Mouse (Mus musculus): Measurements from ENCODE around the gene Bmx. TPM values are rescaled to one million over a fixed set of nuclear protein-coding genes. Genes with fewer than 3 reads are reported as not detected.

Bmx gene
- 1.1 and 1.6 TPM in 2 replicates for polyA plus RNA-seq (2015; fragmentation: Nextera tagmentation; extraction: Ambion mirVana)

GRCm38 (mm10) chrX:164258057-164258456, at the start of gene Bmx:
TSS of gene Bmx (minus strand) at chrX:164258193.
- H3K4me2 ChIP-seq (replicated peaks) = no peak within 1 kb of the TSS
- WGBS = 64% methylated on average over 8 of the region's 8 CpGs
- no peaks in the 10 kb centered on the region for H3K9me3 ChIP-seq (replicated peaks)
- no peak within 1 kb of the TSS for H3K27ac ChIP-seq (replicated peaks)
- H3K9ac ChIP-seq = no peak within 1 kb of the TSS
- H3K27me3 ChIP-seq = no peaks in the 10 kb centered on the region; the same call in 1 of the 2 replicates
- ATAC-seq (ENCODE audit: insufficient number of reproducible peaks, low FRiP score, low TSS enrichment, low read depth) = no peak
- H3K4me1 ChIP-seq = no peaks in the 10 kb centered on the region
- no peaks in the 10 kb centered on the region for H3K36me3 ChIP-seq
- H3K4me3 ChIP-seq (replicated peaks) = no peak within 1 kb of the TSS

GRCm38 (mm10) chrX:164306250-164306649, 48.3 kb upstream of the Bmx start:
- no peak overlapping the region for H3K9ac ChIP-seq
- no peak overlapping the region for H3K27ac ChIP-seq (replicated peaks)
- WGBS = 64% methylated on average over 2 of the region's 2 CpGs
- no peaks in the 10 kb centered on the region for H3K9me3 ChIP-seq (replicated peaks)
- ATAC-seq (ENCODE audit: insufficient number of reproducible peaks, low FRiP score, low TSS enrichment, low read depth) = no peak
- H3K4me1 ChIP-seq = no peaks in the 10 kb centered on the region
- H3K36me3 ChIP-seq = no peaks in the 10 kb centered on the region
- no peaks in the 10 kb centered on the region; the same call in 1 of the 2 replicates for H3K27me3 ChIP-seq
- H3K4me3 ChIP-seq (replicated peaks) = no peak overlapping the region
- H3K4me2 ChIP-seq (replicated peaks) = no peak overlapping the region

GRCm38 (mm10) chrX:164291147-164291546, 33.2 kb upstream of the Bmx start:
- Histone ChIP-seq H3K4me2 (replicated peaks) (no peak overlapping the region), H3K4me3 (replicated peaks) (no peak overlapping the region), H3K9ac (no peak overlapping the region), H3K36me3 (no peaks in the 10 kb centered on the region), H3K4me1 (no peaks in the 10 kb centered on the region), H3K27ac (replicated peaks) (no peak overlapping the region), H3K27me3 (peaks cover 4% of the 10 kb centered on the region; the same call in 1 of the 2 replicates), H3K9me3 (replicated peaks) (no peaks in the 10 kb centered on the region)
- 21% methylated on average over 5 of the region's 5 CpGs for WGBS
- peak; percentile 57; the same call in 1 of the 2 replicates for ATAC-seq (ENCODE audit: insufficient number of reproducible peaks, low FRiP score, low TSS enrichment, low read depth)

- no peak for ATAC-seq (ENCODE audit: insufficient number of reproducible peaks, low FRiP score, low TSS enrichment, low read depth)
- H3K4me1 ChIP-seq = no peaks in the 10 kb centered on the region
- no peak overlapping the region for H3K4me2 ChIP-seq (replicated peaks)
- peaks cover 4% of the 10 kb centered on the region; the same call in 1 of the 2 replicates for H3K27me3 ChIP-seq
- H3K4me3 ChIP-seq (replicated peaks) = no peak overlapping the region
- WGBS = 66% methylated on average over 3 of the region's 3 CpGs
- no peaks in the 10 kb centered on the region for H3K36me3 ChIP-seq
- no peak overlapping the region for H3K9ac ChIP-seq
- no peak overlapping the region for H3K27ac ChIP-seq (replicated peaks)
- no peaks in the 10 kb centered on the region for H3K9me3 ChIP-seq (replicated peaks)
Measured at GRCm38 (mm10) chrX:164287077-164287476, 29.1 kb upstream of the Bmx start.

GRCm38 (mm10) chrX:164283808-164284207, 25.8 kb upstream of the Bmx start:
- H3K36me3 ChIP-seq = no peaks in the 10 kb centered on the region
- no peak overlapping the region for H3K27ac ChIP-seq (replicated peaks)
- H3K4me1 ChIP-seq = no peaks in the 10 kb centered on the region
- peaks cover 7% of the 10 kb centered on the region; the same call in 1 of the 2 replicates for H3K27me3 ChIP-seq
- H3K4me2 ChIP-seq (replicated peaks) = no peak overlapping the region
- H3K9ac ChIP-seq = no peak overlapping the region
- H3K4me3 ChIP-seq (replicated peaks) = no peak overlapping the region
- no peaks in the 10 kb centered on the region for H3K9me3 ChIP-seq (replicated peaks)
- ATAC-seq (ENCODE audit: insufficient number of reproducible peaks, low FRiP score, low TSS enrichment, low read depth) = no peak
- WGBS = 70% methylated on average over 4 of the region's 4 CpGs

- Histone ChIP-seq H3K9ac (no peak overlapping the region), H3K4me3 (replicated peaks) (no peak overlapping the region), H3K4me2 (replicated peaks) (no peak overlapping the region), H3K9me3 (replicated peaks) (no peaks in the 10 kb centered on the region), H3K4me1 (no peaks in the 10 kb centered on the region), H3K36me3 (no peaks in the 10 kb centered on the region), H3K27me3 (0 out of 2 replicates have a peak, but pooled peaks cover 3% of the 10 kb centered on the region), H3K27ac (replicated peaks) (no peak overlapping the region)
- no peak for ATAC-seq (ENCODE audit: insufficient number of reproducible peaks, low FRiP score, low TSS enrichment, low read depth)
- 73% methylated on average over 7 of the region's 7 CpGs for WGBS
Measured at GRCm38 (mm10) chrX:164280918-164281647, 23.1 kb upstream of the Bmx start.

GRCm38 (mm10) chrX:164275536-164275935, 17.5 kb upstream of the Bmx start:
- Histone ChIP-seq H3K36me3 (no peaks in the 10 kb centered on the region), H3K4me1 (no peaks in the 10 kb centered on the region), H3K27me3 (0 out of 2 replicates have a peak, but pooled peaks cover 2% of the 10 kb centered on the region), H3K9ac (no peak overlapping the region), H3K27ac (replicated peaks) (no peak overlapping the region), H3K9me3 (replicated peaks) (no peaks in the 10 kb centered on the region), H3K4me3 (replicated peaks) (no peak overlapping the region), H3K4me2 (replicated peaks) (no peak overlapping the region)
- no peak for ATAC-seq (ENCODE audit: insufficient number of reproducible peaks, low FRiP score, low TSS enrichment, low read depth)
- WGBS = 56% methylated on average over 3 of the region's 3 CpGs

- Histone ChIP-seq H3K27me3 (peaks cover 6% of the 10 kb centered on the region; the same call in 1 of the 2 replicates), H3K4me1 (no peaks in the 10 kb centered on the region), H3K4me2 (replicated peaks) (no peak overlapping the region), H3K4me3 (replicated peaks) (no peak overlapping the region), H3K9ac (no peak overlapping the region), H3K27ac (replicated peaks) (no peak overlapping the region), H3K9me3 (replicated peaks) (no peaks in the 10 kb centered on the region), H3K36me3 (no peaks in the 10 kb centered on the region)
- 85% methylated on average over 3 of the region's 3 CpGs for WGBS
- no peak for ATAC-seq (ENCODE audit: insufficient number of reproducible peaks, low FRiP score, low TSS enrichment, low read depth)
Measured at GRCm38 (mm10) chrX:164270603-164271002, 12.6 kb upstream of the Bmx start.

GRCm38 (mm10) chrX:164269285-164269761, 11.3 kb upstream of the Bmx start, which contains the start of gene Pir:
TSS of gene Pir (plus strand) at chrX:164269371.
- H3K4me1 ChIP-seq = no peaks in the 10 kb centered on the region
- WGBS = 14% methylated on average over 20 of the region's 20 CpGs
- H3K9me3 ChIP-seq (replicated peaks) = no peaks in the 10 kb centered on the region
- no peaks in the 10 kb centered on the region for H3K36me3 ChIP-seq
- peak within 1 kb of the TSS; percentile 41 for H3K4me3 ChIP-seq (replicated peaks)
- no peak; the same call in 1 of the 2 replicates for ATAC-seq (ENCODE audit: insufficient number of reproducible peaks, low FRiP score, low TSS enrichment, low read depth)
- peak within 1 kb of the TSS; percentile 49 for H3K4me2 ChIP-seq (replicated peaks)
- peaks cover 6% of the 10 kb centered on the region; the same call in 1 of the 2 replicates for H3K27me3 ChIP-seq
- H3K27ac ChIP-seq (replicated peaks) = 0 out of 2 replicates have a peak within 1 kb of the TSS, but pooled peaks have one; percentile 39
- 0 out of 2 replicates have a peak within 1 kb of the TSS, but pooled peaks have one; percentile 4 for H3K9ac ChIP-seq

GRCm38 (mm10) chrX:164264861-164265260, 6.9 kb upstream of the Bmx start:
- H3K4me2 ChIP-seq (replicated peaks) = no peak overlapping the region
- no peaks in the 10 kb centered on the region for H3K9me3 ChIP-seq (replicated peaks)
- H3K4me1 ChIP-seq = no peaks in the 10 kb centered on the region
- no peaks in the 10 kb centered on the region for H3K36me3 ChIP-seq
- no peak overlapping the region for H3K27ac ChIP-seq (replicated peaks)
- 36% methylated on average over 1 of the region's 1 CpGs for WGBS
- no peak overlapping the region for H3K9ac ChIP-seq
- H3K4me3 ChIP-seq (replicated peaks) = no peak overlapping the region
- H3K27me3 ChIP-seq = peaks cover 6% of the 10 kb centered on the region; the same call in 1 of the 2 replicates
- ATAC-seq (ENCODE audit: insufficient number of reproducible peaks, low FRiP score, low TSS enrichment, low read depth) = no peak

- Histone ChIP-seq H3K27me3 (peaks cover 6% of the 10 kb centered on the region; the same call in 1 of the 2 replicates), H3K36me3 (no peaks in the 10 kb centered on the region), H3K4me3 (replicated peaks) (no peak overlapping the region), H3K27ac (replicated peaks) (no peak overlapping the region), H3K4me2 (replicated peaks) (no peak overlapping the region), H3K9me3 (replicated peaks) (no peaks in the 10 kb centered on the region), H3K4me1 (no peaks in the 10 kb centered on the region), H3K9ac (no peak overlapping the region)
- no peak for ATAC-seq (ENCODE audit: insufficient number of reproducible peaks, low FRiP score, low TSS enrichment, low read depth)
- WGBS = 57% methylated on average over 2 of the region's 2 CpGs
Measured at GRCm38 (mm10) chrX:164262286-164262685, 4.3 kb upstream of the Bmx start.

Measured in embryonic facial prominence, embryonic 15.5 days (tissue).